Mouse (Mus musculus) natural killer cell, adult 2 months (primary cell): ENCODE measurements at regions not wholly inside any gene's neighbourhood (a gene's known extent, or its start where the extent isn't known, plus 50 kb on each side); places are given as distances from the start of the nearest gene placed in this dataset.

Experiments
- DNase-seq, 2 experiments: peaks; one replicate each; pipeline ENCODE4 v3.0.0; 2022; ENCODE audit warnings: low spot score in 2 of 2

GRCm38 (mm10) chr6:148719062-148719461 lies 112.2 kb downstream of the Ipo8 start:
- no peak for DNase-seq

- DNase-seq, result peak in 1 of 2 experiments; percentile 21
Observed at GRCm38 (mm10) chr6:148710406-148710805, 120.9 kb downstream of the Ipo8 start.

- no peak for DNase-seq
Observed at GRCm38 (mm10) chr6:148708389-148708788, 122.9 kb downstream of the Ipo8 start.

- DNase-seq, result peak; percentile 30 to 51
Observed at GRCm38 (mm10) chr6:148705711-148706110, 125.6 kb downstream of the Ipo8 start.

GRCm38 (mm10) chr6:148693329-148693728 lies 137.9 kb downstream of the Ipo8 start:
- DNase-seq, result no peak

GRCm38 (mm10) chr6:148687770-148688169 lies 143.5 kb downstream of the Ipo8 start:
- peak in 1 of 2 experiments; percentile 9 for DNase-seq

GRCm38 (mm10) chr6:148660152-148660551 lies 171.1 kb downstream of the Ipo8 start:
- DNase-seq, result no peak

GRCm38 (mm10) chr6:148653216-148653615 lies 178.1 kb downstream of the Ipo8 start:
- DNase-seq, result no peak

- DNase-seq, result no peak
Observed at GRCm38 (mm10) chr6:148652434-148652833, 178.8 kb downstream of the Ipo8 start.

GRCm38 (mm10) chr6:148647423-148648390 lies 183.6 kb downstream of the Ipo8 start:
- DNase-seq, result no peak

GRCm38 (mm10) chr6:148640595-148640994 lies 190.7 kb downstream of the Ipo8 start:
- no peak for DNase-seq

- no peak for DNase-seq
Observed at GRCm38 (mm10) chr6:148634148-148634547, 190.0 kb upstream of the Tmtc1 start.

GRCm38 (mm10) chr6:148627090-148627605 lies 183.0 kb upstream of the Tmtc1 start:
- DNase-seq, result no peak

- DNase-seq, result no peak
Observed at GRCm38 (mm10) chr6:148623119-148623770, 179.1 kb upstream of the Tmtc1 start.

- DNase-seq, result no peak
Observed at GRCm38 (mm10) chr6:148620034-148620433, 175.8 kb upstream of the Tmtc1 start.

GRCm38 (mm10) chr6:148615931-148616330 lies 171.7 kb upstream of the Tmtc1 start:
- DNase-seq, result no peak

GRCm38 (mm10) chr6:148615442-148615841 lies 171.3 kb upstream of the Tmtc1 start:
- DNase-seq, result no peak

GRCm38 (mm10) chr6:148608881-148609280 lies 164.7 kb upstream of the Tmtc1 start:
- DNase-seq, result no peak

- no peak for DNase-seq
Observed at GRCm38 (mm10) chr6:148605226-148605625, 161.0 kb upstream of the Tmtc1 start.

- no peak for DNase-seq
Observed at GRCm38 (mm10) chr6:148604790-148605189, 160.6 kb upstream of the Tmtc1 start.

- DNase-seq, result no peak
Observed at GRCm38 (mm10) chr6:148603878-148604277, 159.7 kb upstream of the Tmtc1 start.

GRCm38 (mm10) chr6:148603460-148603859 lies 159.3 kb upstream of the Tmtc1 start:
- DNase-seq, result no peak

- no peak for DNase-seq
Observed at GRCm38 (mm10) chr6:148602894-148603293, 158.7 kb upstream of the Tmtc1 start.
